Mouse (Mus musculus): ENCODE data around the gene Dennd4b.

DNA sequence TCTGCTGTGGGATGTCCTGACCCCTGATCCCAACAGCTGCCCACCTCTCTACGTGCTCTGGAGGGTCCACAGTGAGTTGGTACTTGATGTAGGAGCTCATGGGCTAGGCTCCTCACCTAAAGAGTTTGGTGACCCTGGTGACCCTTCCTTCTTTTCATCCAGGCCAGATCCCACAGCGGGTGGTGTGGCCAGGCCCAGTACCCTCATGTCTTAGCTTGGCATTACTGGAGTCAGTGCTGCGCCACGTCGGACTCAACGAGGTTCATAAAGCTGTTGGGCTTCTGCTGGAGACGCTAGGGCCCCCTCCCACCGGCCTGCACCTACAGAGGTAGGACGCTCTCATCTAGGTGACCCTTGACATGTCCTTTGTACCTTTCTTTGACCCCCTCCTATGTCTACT, 14.2 kb downstream of the Dennd4b start:
- TF ChIP-seq POLR2A (IDR thresholded peaks at IDR 0.05; ENCODE audit: control insufficient read depth, extremely low read depth, insufficient read depth, low read length, poor library complexity) (no peak), CTCF (IDR thresholded peaks at IDR 0.05; ENCODE audit: borderline replicate concordance, control insufficient read depth, extremely low read depth, insufficient read depth, low read length, poor library complexity) (no peak)
